Mouse (Mus musculus) kidney, postnatal 14 days (tissue): ENCODE data around the gene Pycr1.
A peak's percentile ranks its signal among the peaks of the same experiment; 100 is the strongest.

ENCODE experiments used
- DNase-seq: peaks from one replicate; pipeline ENCODE4 v3.0.0; 2022; ENCODE audit warnings: mixed read lengths

Gene Pycr1

DNA sequence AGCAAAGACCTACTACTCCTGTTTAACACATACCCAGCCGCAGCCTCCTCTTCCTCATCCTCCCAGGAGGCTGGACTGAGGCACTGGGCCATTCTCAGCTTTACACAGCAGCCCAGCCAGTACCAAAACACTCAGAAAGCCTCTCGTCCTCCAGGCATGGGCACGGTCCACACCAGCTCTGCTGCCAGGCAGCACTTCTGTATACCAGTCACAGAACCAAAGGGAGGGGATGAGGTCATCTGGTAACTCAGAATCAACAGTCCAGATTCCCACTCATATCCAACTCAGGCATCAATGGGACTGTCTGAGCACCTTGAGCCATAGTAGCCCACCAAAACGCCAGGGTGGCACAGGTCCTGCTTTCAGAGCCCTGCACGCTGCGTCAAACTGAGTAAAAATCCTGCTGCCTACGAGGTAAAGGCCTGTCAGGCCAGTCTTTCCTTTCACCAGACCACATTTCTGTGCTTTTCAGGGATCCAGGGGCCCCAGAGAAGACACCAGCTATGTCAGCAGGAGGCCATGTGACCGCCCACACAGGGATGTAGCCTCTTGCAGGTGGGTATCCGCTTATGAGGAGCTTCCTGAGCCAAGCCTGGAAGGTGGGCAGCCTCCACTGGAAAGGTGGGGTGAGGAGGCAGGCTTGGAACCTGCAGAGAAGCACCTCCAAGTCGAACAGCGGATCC is 16.6 kb downstream of the Pycr1 start:
- DNase-seq = no peak

DNA sequence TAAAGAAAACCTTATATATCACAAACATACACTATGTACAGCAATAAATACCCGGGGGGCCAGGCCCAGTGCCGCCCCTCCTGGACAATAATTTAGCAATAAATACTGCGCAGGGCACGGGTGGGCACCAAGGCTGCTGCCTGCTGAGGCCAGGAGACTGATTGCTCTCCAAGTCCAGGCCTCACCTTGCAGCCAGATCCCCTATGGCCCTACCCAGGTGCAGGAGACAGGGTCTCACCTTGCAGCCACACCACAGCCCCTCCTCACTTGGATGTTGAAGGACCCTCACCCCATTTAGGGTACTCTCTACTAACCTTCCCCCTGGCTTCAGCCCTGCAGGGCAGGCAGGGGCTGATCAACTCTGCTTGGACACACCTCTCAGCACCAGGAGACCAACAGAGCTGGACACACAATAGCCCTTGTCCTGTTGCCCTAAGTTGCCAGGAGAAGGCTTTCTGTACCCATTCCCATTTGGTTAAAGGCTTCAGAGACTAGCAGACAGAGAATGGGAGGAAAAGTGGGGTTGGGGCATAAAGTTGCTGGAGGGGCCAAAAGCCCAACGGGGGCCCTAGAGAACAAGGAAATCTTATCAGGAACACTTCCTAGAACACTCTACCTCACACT is 18.3 kb downstream of the Pycr1 start, which contains the start of gene Sirt7:
TSS of gene Sirt7 (minus strand) at position 89 of the 624 bp plus-strand sequence.
- DNase-seq = peak; percentile 5

DNA sequence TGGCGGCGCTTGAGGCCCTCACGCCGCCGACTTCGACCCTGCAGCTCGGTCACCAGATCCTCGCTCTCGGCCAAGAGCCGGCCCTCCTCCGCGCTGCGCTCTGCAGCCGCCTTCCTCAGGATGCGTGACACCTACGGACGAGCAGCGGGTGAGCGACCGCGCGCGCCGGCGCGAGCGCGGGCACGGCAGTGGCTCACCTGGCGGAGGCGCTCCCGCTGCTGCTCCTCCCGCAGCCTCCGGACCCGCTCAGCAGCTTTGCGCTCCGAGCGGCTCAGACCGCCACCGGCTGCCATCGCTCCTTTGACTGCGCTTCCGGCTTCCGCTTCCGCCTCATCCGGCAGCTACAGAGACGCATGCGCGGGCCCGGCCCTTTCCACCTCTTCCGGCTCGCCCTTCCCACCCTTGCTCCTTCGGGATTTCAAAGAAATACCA is 18.9 kb downstream of the Pycr1 start:
- peak; percentile 92 for DNase-seq

DNA sequence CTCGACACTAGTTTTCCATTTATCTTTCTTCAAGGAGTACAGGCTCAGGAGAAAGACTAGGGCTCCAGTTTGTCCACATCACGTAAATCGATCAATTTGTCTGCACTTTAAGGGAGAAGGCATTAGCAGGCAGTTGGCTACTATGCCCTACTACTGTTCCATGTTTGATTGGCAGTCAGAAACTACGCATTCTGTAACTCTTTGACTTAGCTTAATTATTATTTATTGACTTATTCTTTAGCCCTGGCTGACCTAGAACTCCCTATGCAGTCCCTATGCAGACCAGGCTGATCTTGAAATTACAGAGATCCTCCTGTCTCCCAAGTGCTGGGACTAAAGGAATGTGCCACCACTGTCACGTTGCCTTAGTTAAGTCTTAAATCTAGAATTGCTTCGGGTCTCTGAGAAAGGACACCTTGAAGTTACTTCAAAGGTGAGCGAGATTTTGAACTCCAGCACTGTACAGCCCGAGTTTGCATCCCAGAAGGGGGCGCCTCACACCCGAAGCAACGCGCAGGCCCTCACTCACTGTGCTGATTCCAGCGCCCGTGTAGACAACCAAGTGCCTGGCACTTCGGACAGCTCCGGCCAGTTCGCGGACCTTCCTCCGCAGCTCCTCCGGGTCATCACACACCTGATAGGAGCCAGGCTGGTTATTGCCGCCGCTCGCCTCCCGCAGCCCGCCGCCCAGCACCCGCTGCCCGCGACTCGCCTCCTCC is 19.4 kb downstream of the Pycr1 start:
- peak; percentile 84 for DNase-seq

DNA sequence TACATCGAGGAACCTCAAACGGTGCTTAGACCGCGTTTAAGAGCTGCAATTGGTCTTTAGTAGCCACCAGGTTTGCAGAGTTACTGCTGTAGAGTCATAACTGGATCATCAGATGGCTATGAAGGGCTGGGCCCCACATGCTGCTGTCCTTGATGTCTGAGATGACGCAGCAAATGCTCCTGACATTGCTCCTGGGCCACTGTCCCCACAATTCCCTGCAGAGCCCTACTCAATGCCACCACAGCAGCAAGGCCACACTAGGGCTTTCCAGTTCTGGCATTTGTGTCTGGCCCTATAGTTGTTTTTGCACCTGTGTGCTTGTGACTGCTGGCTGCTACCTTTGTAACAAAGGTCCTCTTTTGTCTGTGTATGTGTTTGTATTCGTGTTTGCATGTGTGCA is 20.8 kb downstream of the Pycr1 start:
- no peak for DNase-seq

DNA sequence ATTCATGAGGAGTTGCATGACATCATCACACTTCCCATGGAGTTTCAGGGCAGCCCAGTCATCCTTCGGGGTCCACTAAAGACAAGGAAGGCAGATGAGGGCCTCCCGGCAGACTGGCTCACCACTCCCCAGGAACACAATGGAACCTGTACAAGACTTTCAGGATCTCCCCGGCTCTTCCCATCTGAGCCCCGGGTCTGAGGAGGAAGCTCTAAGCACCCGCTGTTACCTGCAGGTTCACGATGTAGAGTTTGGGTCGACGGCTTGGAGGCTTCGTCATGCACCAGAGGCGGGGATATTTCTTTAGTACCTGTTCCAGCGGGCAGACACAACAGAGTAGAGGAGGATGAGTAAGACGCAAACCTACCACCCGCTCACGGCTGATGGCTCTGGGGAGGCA is 23.4 kb downstream of the Pycr1 start:
- no peak for DNase-seq

DNA sequence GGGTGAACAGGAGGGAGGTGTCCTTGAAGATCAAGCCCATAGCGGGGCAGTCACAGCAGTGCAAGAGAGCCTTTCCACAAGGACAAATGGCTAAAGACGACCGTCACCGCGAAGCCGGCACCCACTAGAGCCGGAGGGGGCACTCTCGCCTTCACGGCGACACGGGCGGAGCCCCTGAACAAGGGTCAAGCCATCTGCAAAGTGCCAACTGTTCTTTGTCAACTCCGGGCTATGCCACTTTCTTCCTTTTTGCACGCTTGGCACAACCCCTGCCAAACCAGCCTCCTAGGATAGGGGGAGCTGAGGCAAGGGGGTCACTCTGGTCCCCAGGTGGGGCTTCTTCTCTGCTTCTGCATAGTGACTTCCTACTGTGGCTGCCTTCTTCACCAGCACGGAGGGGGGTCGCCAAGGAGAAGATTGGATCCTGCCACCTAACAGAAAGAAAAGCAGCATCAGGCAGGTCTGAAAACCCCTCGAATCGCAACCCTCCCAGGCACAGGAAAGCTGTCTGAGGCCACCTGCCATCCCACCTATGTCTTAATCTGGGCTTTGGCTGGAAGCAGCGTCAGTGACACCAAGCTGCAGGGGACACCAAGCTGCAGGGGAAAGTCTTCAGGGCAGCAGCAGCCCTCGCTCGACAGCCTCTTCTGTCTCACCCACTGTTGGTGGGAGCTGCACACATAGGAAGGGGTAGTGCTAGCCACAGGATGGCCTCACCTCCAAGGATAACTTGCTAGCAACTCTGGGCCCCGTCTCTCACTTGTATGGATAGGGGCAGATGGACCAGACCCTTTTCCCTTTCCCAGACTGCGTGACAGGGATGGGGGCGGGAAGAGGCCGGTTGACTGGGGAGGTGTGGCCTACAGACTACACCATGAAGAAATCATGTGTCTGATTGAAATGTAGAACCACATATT is 24.7 kb downstream of the Pycr1 start:
- DNase-seq = no peak

DNA sequence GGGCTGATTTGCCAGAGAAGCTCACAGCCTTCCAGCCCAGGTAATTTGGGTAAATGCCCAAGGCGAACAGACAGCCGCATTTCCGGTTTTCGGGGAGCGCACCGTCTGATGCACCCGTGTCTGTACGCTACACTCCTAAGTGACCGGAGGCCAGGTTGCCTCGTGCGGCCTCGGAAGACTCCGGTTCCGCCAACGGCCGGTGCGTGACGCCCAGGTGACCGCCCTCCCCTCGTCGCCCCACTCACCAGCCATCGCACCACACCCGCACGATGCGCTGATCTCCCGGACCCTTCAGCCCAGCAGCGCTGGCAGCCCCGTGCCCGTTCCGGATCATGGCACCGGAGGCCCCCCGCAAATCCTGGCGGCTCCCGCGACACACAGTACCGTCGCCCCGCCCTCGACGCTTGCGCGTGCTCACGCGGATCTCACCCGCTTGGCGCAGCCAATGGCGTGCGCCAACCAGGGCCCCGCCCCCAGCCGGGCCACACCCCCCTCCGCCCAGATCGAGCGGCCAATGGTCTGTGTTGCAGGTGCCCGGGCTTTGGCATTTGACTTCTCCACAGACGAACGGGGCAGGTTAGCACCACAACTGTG is 26.0 kb downstream of the Pycr1 start, which contains the start of gene Pcyt2:
TSS of gene Pcyt2 (minus strand) at position 418 of the 594 bp plus-strand sequence.
- peak; percentile 96 for DNase-seq

DNA sequence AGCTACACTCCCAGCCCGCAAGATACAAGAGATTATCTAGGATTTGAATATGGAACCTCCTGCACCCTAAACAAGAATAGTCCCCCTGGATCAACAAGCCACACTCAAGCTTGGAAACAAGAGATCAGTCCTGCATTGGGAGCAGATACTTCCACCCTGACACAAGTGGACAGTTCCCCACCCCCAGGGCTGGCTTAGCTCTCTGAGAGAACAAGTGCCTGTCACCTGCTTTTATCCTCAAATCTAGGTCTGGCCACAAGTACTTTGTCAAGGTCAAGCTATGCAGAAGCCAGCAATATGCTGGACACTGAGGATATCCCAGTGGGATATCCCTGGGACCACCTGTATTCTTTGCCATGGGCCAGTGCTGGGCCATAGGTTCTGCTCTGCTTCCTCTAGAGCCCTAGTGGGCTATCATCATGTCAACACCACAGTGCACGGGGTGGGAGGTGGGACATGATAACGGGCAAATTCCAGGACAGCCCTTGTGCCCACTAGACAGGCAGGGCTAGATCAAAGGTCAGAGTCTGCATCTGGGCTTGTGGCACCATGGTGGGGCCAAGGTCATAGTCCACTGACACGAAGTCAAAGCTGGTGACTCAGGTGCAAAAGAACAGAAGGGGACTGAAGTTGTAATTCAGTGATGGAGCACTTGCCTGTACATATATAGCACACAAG is 26.8 kb downstream of the Pycr1 start:
- peak; percentile 75 for DNase-seq

DNA sequence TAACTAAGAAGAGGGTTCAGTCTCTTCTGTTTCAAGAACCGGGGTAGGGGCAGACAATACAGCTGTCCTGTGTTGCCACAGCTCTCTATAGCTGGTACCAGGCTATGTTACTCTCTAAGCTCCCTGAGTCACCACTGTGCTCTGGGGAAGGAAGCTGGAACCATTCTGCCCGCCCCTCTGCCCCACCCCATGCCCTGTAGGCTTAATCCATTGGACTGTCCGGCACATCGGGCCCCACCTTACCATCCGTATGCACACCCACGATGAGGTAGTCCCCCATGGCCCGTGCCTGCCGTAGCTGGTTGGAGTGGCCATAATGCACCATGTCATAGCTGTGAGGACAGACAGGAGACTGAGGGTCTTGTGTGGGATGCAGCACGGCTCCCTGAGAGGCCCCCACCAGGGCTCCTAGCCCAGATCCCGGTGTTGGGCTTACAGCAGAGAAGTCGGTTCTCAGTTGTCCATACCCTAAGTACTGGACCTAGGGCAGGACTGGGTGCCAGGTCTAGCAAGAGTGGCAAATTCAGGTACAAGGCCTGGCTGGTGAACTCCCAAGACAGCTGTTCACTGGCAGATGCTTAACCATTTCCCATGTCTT is 27.9 kb downstream of the Pycr1 start:
- no peak for DNase-seq

DNA sequence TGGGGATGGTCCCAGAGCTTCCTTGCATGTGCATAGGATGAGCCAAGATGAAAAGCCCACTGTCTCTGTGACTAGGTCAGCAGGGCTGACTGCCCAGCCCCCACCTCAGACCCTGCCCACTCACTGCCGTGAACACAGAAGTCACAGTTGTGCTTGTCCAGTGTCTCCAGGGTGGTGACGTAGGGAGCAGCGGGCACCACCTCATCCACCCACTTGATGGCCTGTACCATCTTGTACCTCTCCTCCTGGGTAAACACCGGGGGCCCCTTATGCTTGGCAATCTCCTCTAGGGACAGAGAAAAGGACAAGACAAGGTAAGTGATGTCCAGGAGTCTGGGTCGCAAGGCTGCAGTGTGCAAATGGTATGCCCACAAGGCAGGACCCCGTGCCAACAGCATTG is 28.4 kb downstream of the Pycr1 start:
- DNase-seq = no peak

DNA sequence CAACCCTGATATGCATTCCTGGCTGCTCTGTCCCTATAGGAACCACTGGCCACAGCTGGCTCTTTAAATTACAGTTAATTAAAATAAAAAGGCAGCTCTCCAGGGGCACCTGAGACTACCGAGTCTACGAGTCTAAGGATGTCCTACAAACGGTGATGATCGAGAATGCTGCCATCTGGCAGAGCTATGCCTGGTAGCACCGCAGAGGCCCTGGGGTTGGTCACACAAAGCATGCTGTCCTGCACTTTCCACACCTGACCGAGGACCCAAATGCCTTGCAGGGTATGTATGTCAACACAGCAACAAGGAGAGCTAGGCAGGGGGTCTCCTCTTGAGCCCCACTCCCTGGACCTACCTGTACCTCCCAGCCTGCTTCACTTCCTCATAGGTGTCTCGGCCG is 29.6 kb downstream of the Pycr1 start:
- no peak for DNase-seq

DNA sequence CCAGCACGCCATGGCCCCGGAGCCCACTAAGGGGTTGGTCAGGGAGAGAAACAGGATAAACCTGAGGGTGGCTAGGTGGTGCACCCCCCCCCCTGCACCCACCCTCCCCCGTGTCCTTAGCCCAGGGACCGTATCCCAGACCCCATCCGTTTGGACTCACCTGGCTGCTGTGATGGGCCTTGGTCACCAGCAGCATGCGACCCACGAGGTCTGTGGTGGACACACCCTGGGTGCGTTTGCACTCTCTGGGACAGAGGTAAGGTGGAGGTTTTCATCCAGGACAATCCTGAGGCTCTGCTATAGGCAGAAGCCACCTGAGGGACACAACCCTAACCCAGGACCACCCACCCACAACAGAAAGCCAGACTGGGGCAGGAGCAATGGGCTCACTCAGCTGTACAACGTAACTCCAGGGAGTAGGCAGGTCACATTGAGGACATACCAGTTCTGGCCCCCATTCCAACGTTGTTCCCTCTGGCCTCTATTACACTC is 30.0 kb downstream of the Pycr1 start:
- no peak for DNase-seq

DNA sequence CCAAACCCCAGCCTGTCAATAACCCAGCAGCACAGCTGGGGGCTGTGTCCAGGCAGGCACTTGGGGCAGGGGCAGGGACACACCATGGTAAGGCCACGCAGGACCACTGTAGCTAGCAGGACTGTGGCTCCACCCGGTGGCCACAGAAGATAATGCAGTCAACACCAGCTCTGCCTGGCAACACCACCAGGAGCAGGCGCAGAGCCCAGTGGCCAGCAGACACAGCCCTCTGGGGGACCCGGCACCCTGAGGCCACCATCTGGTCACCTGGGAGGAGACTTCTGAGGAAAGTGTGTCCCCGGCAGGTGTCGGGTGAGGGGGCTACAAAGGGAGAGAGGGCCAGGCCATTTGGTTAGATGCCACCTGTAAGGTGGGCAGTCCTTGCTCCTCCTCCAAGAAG is 30.8 kb downstream of the Pycr1 start:
- DNase-seq = peak; percentile 83

DNA sequence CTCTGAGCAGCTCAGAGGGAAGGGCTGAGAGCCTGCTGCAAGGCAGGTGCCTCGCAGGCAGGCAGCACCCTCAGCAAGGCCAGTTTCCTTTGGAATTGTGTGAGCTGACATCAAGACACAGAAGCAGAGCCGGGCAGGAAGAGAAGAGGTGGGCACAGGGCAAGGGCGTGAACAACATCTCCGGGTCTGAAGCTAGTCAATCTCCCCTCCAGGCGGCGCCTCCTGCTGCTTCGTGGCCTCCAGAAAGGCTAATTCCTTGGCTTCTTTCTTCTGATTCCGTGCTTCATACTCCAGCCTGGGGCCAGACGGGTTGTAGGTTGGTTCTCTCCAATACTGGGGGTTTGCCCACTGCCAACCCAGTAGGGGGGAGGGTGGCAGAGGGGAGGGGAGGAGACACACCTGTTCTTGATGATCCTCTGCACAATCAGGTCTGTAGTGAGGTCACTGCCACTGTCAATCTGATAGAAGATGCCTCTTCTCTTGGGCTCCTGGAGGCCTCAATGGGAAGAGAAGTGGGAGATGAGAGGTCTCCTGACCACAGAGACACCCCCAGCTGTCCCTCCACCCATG is 33.0 kb downstream of the Pycr1 start:
- DNase-seq = no peak

DNA sequence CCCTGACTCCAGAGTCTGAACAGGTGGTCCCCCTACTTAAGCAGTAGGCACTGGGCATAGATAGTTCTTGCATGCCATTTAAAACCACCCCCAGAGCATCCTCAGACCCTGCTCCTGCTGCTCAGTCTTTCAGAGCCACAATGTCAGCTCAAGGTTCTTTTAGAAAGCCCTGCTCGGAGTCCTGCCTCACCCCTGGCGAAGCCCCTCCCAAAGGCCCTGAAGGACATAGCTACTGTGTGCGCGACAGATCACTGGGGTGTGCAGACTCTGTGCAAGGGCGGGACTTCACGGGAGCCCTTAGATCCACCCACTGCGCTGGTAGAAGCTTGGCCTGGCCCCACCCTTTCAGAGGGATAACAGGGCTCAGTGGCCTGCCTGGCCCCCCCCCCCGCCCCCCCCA is 34.3 kb downstream of the Pycr1 start:
- DNase-seq = peak; percentile 68

DNA sequence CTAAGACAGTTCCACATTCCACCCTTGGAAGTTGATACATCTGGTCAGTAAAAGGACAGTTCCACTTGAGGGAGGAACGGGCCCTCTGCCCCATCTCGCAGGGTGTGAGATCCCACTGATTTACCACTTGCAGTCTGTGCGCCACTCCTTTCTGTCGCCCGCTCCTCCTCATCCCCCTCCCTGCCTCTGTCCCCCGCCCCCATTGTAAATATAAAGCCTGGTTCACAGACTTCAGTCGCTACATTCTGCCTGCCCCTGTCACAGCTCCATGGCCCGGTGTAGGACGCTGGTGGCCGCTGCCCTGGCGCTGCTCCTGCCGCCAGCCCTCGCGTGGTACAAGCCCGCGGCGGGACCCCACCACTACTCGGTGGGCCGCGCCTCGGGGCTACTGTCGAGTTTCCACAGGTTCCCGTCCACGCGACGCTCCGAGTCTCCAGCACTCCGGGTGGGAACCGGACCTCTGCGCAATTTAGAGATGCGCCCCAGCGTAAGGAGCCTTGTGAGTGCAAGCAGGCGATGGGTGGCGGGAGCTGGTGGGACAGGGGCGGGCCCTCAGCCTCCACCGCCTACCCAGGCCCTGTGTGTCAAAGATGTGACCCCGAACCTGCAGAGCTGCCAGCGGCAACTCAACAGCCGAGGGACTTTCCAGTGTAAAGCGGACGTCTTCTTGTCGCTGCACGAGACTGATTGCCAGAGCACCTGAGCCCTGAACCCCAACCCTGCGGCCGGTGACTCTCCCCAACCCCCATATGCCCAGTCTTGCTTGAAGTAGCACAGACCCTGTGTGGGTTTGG is 35.1 kb downstream of the Pycr1 start, which contains the start of gene Npb:
TSS of gene Npb (plus strand) at position 237 of the 794 bp plus-strand sequence.
- no peak for DNase-seq

DNA sequence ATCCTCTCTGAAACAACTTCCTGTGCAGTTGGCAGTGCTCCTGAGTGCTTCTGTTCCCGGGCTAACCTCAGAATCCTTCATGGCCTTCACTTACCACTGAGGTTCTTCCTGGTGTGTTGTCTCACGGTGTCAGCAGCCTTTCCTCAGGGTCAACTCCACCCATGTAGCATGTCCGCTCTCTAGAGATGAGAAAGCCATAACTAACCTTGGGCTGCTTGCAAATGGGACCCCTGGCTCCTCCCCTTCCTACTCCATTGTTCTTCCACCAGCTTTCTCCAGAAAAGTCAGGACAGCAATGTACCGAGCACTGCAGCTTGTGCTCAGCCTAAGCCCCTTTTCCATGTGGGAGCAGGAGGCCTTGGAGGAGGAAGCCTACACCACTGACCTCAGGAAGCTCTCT is 36.8 kb downstream of the Pycr1 start:
- DNase-seq = no peak

DNA sequence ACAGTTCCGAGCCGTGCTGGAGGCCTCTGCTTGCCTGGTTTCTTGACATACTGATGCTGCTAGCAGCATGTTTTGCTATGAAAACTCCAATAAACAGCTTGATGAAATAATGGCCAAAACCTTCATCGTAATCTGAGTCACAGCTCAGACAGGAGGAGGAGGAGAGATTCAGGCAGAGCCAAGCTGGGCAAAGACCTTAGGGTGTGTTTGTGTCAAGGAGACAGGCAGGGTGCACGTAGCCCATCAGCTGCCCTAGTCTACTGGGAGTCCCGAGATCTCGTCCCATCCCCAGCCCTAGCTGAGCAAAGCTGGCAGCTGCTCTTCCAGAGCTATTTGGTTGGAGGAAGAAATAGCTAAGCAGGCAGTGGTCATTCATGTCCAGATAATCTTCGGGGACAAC is 37.9 kb downstream of the Pycr1 start:
- no peak for DNase-seq

DNA sequence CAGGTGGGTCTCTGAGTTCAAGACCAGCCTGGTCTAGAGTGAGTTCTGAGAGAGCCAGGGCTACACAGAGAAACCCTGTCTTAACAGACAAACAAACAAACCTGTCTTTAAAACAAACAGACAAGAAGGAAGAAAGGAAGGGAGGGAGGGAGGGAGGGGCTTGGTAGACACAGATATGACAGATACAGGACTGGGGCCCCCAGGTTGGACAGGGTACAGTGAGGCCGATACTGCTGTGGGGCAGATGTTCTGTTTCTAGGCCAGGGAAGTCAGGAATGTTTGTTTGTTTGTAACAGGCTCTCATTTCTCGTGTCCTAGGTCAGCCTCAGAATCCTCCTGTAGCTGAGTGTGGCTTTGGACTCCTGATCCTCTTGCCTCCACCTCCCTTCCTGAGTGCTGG is 40.0 kb downstream of the Pycr1 start:
- no peak for DNase-seq
